Mouse (Mus musculus) embryonic facial prominence, embryonic 14.5 days (tissue): Measurements from ENCODE around the gene Nsmf. TPM values are rescaled to one million over a fixed set of nuclear protein-coding genes. Genes with fewer than 3 reads are reported as not detected.

Experiments
- ATAC-seq: fragments of 200-750 bp; cut with Nextera tagmentation; 2 replicates; pipeline ENCODE4 v1.8.0; 2017; ENCODE audit warnings: low read depth, moderate number of reproducible peaks, moderate TSS enrichment
- DNase-seq: peaks from one replicate; pipeline ENCODE4 v3.0.0-alpha.2; 2015; ENCODE audit warnings: low spot score
- H3K27ac ChIP-seq: fragments of 300-500 bp; sonication (generic); replicated peaks from 2 replicates; pipeline ENCODE4 v1.5.1; 2014; ENCODE audit warnings: low read depth, mild to moderate bottlenecking, low read length, moderate library complexity
- H3K27me3 ChIP-seq: fragments of 300-500 bp; sonication (generic); replicated peaks from 2 replicates; pipeline ENCODE4 v1.6.1; 2014; ENCODE audit warnings: low read length; ENCODE audit not compliant: control insufficient read depth, insufficient read depth
- H3K36me3 ChIP-seq: fragments of 300-500 bp; sonication (generic); 2 replicates; pipeline ENCODE4 v1.6.1; 2014; ENCODE audit warnings: low read length, mixed read lengths; ENCODE audit not compliant: control insufficient read depth, insufficient read depth
- H3K4me1 ChIP-seq: fragments of 300-500 bp; sonication (generic); 2 replicates; pipeline ENCODE4 v1.6.1; 2014; ENCODE audit warnings: antibody characterized with exemption, low read length; ENCODE audit not compliant: control insufficient read depth, insufficient read depth
- H3K4me2 ChIP-seq: fragments of 300-500 bp; sonication (generic); 2 replicates; pipeline ENCODE4 v1.6.1; 2014; ENCODE audit warnings: low read depth, mild to moderate bottlenecking, low read length, moderate library complexity, mixed read lengths
- H3K4me3 ChIP-seq: fragments of 300-500 bp; sonication (generic); 2 replicates; pipeline ENCODE4 v1.5.1; 2014; ENCODE audit warnings: low read depth, mild to moderate bottlenecking, low read length
- H3K9ac ChIP-seq: fragments of 300-500 bp; sonication (generic); 2 replicates; pipeline ENCODE4 v1.6.1; 2014; ENCODE audit warnings: low read depth, mild to moderate bottlenecking, low read length, moderate library complexity, mixed read lengths
- H3K9me3 ChIP-seq: fragments of 300-500 bp; sonication (generic); 2 replicates; pipeline ENCODE4 v1.6.1; 2016; ENCODE audit warnings: low read length; ENCODE audit not compliant: control insufficient read depth
- WGBS: fragments of 180-500 bp; shearing (Covaris S2); extraction: QIAGEN DNeasy Blood & Tissue Kit; methylation state at CpG from one replicate; pipeline ENCODE4 v1.1.7; 2014; 5-methylcytosine and 5-hydroxymethylcytosine counted together
- polyA plus RNA-seq: library from polyadenylated mRNA; unstranded; fragments of >200 nt; fragmentation: Nextera tagmentation; extraction: Ambion mirVana; gene quantifications from 2 replicates; pipeline ENCODE4 v1.2.1, GENCODE M21; 2014

Gene Nsmf
- polyA plus RNA-seq, 1 experiment from 2014 or later, result 55.5 TPM

GRCm38 (mm10) chr2:25072398-25072797 is 18.2 kb downstream of the Nsmf start:
- ATAC-seq (no peak), DNase-seq (no peak)
- Histone ChIP-seq H3K27me3 (no peaks in the 10 kb centered on the region), H3K36me3 (no peaks in the 10 kb centered on the region), H3K4me2 (no peak overlapping the region), H3K9ac (no peak overlapping the region), H3K4me3 (no peak overlapping the region), H3K4me1 (no peaks in the 10 kb centered on the region), H3K27ac (no peak overlapping the region), H3K9me3 (no peaks in the 10 kb centered on the region)
- 88% methylated on average over 4 of the region's 4 CpGs for WGBS

GRCm38 (mm10) chr2:25075506-25075905 is 21.4 kb downstream of the Nsmf start:
- ATAC-seq (no peak), DNase-seq (no peak)
- Histone ChIP-seq H3K9ac (no peak overlapping the region), H3K4me1 (no peaks in the 10 kb centered on the region), H3K27me3 (no peaks in the 10 kb centered on the region), H3K9me3 (no peaks in the 10 kb centered on the region), H3K4me3 (no peak overlapping the region), H3K27ac (no peak overlapping the region), H3K4me2 (no peak overlapping the region), H3K36me3 (no peaks in the 10 kb centered on the region)
- WGBS, result 76% methylated on average over 4 of the region's 4 CpGs

DNA sequence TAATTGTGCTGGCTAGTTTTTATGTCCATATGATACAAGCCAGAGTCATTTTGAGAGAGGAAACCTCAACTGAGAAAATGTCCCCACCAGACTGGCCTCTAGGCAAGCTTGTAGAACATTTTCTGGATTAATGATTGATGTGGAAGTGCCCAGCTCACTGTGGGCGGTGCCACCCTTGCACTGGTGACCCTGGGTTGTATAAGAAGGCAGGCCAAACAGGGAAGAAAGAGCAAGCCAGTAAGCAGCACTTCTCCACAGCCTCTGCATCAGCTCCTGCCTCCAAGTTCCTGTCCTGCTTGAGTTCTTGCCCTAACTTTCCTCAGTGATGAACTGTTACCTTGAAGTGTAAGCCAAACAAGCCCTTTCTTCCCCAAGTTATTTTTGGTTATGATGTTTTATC is 24.8 kb downstream of the Nsmf start:
- Histone ChIP-seq H3K36me3 (no peaks in the 10 kb centered on the region), H3K27me3 (no peaks in the 10 kb centered on the region), H3K4me2 (no peak overlapping the region), H3K4me1 (no peaks in the 10 kb centered on the region), H3K4me3 (no peak overlapping the region), H3K9me3 (no peaks in the 10 kb centered on the region), H3K27ac (no peak overlapping the region), H3K9ac (no peak overlapping the region)
- 60% methylated on average over 1 of the region's 1 CpGs for WGBS
- ATAC-seq (no peak), DNase-seq (no peak)

GRCm38 (mm10) chr2:25080076-25080475 is 25.9 kb downstream of the Nsmf start, which contains the start of gene Entpd8:
Gene Entpd8 (plus strand): TSS chr2:25080304.
- Histone ChIP-seq H3K4me1 (no peaks in the 10 kb centered on the region), H3K4me2 (no peak within 1 kb of the TSS), H3K27ac (no peak within 1 kb of the TSS), H3K27me3 (no peaks in the 10 kb centered on the region), H3K9ac (no peak within 1 kb of the TSS), H3K4me3 (no peak within 1 kb of the TSS), H3K9me3 (no peaks in the 10 kb centered on the region), H3K36me3 (no peaks in the 10 kb centered on the region)
- ATAC-seq (no peak), DNase-seq (no peak)
- WGBS, result 38% methylated on average over 5 of the region's 5 CpGs

- Histone ChIP-seq H3K27ac (no peak overlapping the region), H3K4me2 (no peak overlapping the region), H3K4me3 (no peak overlapping the region), H3K4me1 (no peaks in the 10 kb centered on the region), H3K36me3 (no peaks in the 10 kb centered on the region), H3K27me3 (no peaks in the 10 kb centered on the region), H3K9ac (no peak overlapping the region), H3K9me3 (no peaks in the 10 kb centered on the region)
- ATAC-seq, result no peak
- 80% methylated on average over 4 of the region's 4 CpGs for WGBS
- no peak for DNase-seq
Measured at GRCm38 (mm10) chr2:25083697-25084096, 29.5 kb downstream of the Nsmf start.

GRCm38 (mm10) chr2:25085571-25085970 is 31.4 kb downstream of the Nsmf start:
- no peaks in the 10 kb centered on the region for H3K27me3 ChIP-seq
- H3K4me1 ChIP-seq, result no peaks in the 10 kb centered on the region
- H3K36me3 ChIP-seq, result no peaks in the 10 kb centered on the region
- no peaks in the 10 kb centered on the region for H3K9me3 ChIP-seq
- no peak overlapping the region for H3K27ac ChIP-seq
- DNase-seq, result no peak
- no peak overlapping the region for H3K9ac ChIP-seq
- no peak overlapping the region for H3K4me3 ChIP-seq
- WGBS, result 87% methylated on average over 5 of the region's 5 CpGs
- no peak overlapping the region for H3K4me2 ChIP-seq
- ATAC-seq, result no peak

- 92% methylated on average over 2 of the region's 2 CpGs for WGBS
- no peak for ATAC-seq
- H3K9ac ChIP-seq, result no peak overlapping the region
Measured at GRCm38 (mm10) chr2:25087842-25088241, 33.7 kb downstream of the Nsmf start.

DNA sequence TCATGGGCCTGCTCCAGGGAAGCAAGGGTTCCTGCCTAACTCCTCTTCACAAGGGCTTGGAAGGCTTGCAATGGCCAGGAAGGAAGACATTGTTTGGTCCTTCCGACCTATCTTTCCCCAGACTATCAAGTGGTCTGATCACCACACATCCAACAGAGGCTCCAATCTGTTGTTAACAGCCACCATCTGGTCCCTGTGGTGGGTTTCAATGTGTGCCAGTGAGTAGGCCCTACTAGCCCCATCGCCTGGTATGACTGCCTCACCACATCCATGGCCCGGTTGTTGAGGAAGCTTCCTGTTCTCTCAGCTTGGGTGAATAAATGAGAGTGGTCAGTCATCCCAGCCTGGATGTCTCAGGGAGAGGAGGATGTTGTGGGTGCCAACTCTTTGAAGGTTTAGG is 34.5 kb downstream of the Nsmf start:
- Histone ChIP-seq H3K4me3 (no peak overlapping the region), H3K27ac (no peak overlapping the region), H3K4me1 (no peaks in the 10 kb centered on the region), H3K9me3 (no peaks in the 10 kb centered on the region), H3K4me2 (no peak overlapping the region), H3K36me3 (no peaks in the 10 kb centered on the region), H3K27me3 (0 out of 2 replicates have a peak, but pooled peaks cover 5% of the 10 kb centered on the region), H3K9ac (no peak overlapping the region)
- no peak for ATAC-seq
- 83% methylated on average over 3 of the region's 3 CpGs for WGBS
- no peak for DNase-seq

More at GRCm38 (mm10) chr2:25087842-25088241, 33.7 kb downstream of the Nsmf start:
- Histone ChIP-seq H3K4me2 (no peak overlapping the region), H3K4me1 (no peaks in the 10 kb centered on the region), H3K27ac (no peak overlapping the region), H3K27me3 (0 out of 2 replicates have a peak, but pooled peaks cover 5% of the 10 kb centered on the region), H3K9me3 (no peaks in the 10 kb centered on the region), H3K4me3 (no peak overlapping the region), H3K36me3 (no peaks in the 10 kb centered on the region)
- DNase-seq, result no peak

- ATAC-seq, result 0 out of 2 replicates have a peak, but pooled peaks have one; percentile 10
- peak overlapping the region; percentile 32 for H3K4me2 ChIP-seq
- H3K9me3 ChIP-seq, result no peaks in the 10 kb centered on the region
- no peak overlapping the region for H3K27ac ChIP-seq
- H3K36me3 ChIP-seq, result no peaks in the 10 kb centered on the region
- 40% methylated on average over 17 of the region's 17 CpGs for WGBS
- peak overlapping the region; percentile 30 for H3K9ac ChIP-seq
- H3K4me3 ChIP-seq, result peak overlapping the region; percentile 17; the same call in 1 of the 2 replicates
- H3K27me3 ChIP-seq, result 0 out of 2 replicates have a peak, but pooled peaks cover 11% of the 10 kb centered on the region
- no peak for DNase-seq
- no peaks in the 10 kb centered on the region; the same call in 1 of the 2 replicates for H3K4me1 ChIP-seq
Measured at GRCm38 (mm10) chr2:25094785-25095108, 40.6 kb downstream of the Nsmf start.
